Mouse (Mus musculus): ENCODE data around the gene Arrb2.
"Not testable (repeated sequence)": the region's sequence is repeated elsewhere in the genome, so short reads cannot be mapped to it uniquely, and the experiment has no call there.

Arrb2 gene

DNA sequence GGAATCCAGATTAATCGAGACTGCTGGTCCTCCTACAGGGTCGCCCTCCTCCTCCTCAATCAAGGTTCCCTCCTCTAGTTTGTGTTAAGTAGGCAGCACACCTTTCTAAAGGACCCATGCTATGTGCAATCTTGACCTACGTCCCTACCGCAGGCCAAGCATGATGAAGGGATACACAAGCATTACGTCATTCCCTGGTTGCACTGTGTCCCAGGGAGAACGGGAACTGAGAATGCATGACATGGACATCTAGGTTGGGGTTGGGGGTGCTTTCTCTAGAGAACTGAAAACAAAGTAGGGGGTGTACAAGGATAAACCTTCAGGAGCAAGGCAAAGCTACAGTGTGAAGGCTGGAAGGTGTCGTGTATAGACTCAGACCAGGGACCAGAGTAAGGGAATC lies 9.4 kb downstream of the Arrb2 start:
- in situ Hi-C loops (cut with MboI, MseI): loop anchor here (25.0 kb wide), 1 partner anchor 320 kb away; the partner anchor contains the start of gene Zfp3

DNA sequence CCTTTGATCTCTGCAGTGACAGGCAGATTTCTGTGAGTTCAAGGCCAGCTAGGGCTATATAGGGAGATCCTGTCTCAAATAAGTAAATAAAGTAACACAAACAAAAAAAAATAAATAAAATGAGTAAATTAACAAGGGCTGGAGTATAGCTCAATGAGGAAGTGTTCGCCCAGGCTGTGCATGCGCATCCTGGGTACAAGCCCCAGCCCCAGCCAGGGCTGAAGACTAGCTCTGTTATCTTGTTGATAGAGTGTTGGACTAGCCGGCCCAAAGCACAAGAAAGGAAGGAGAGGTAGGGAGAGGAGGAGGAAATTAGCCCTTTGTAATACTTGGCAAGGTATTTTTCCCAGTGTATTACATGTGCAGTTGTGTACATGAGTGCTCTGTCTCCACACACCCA lies 11.5 kb downstream of the Arrb2 start:
- in situ Hi-C loops (cut with MboI, MseI): loop anchor here (25.0 kb wide), 1 partner anchor 318 kb away; the partner anchor contains the start of gene Zfp3

DNA sequence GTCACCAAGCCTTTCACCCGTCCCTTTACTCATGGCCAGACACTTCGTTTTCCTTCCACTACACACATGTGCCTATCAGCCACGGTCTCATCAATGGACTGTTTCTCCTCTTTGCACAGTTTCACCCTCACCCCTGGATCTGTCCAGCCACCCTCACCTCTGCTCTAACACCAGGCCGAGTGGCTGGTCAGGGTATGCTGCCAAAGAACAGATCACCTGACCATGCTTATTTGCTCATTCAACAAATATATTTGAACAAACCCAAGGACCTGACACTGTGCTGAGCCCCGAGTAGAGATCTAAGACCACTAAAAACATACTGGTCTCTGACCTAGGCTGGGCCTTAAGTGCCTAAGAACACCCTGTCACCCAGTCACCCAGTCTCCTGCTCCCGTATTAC lies 12.2 kb downstream of the Arrb2 start:
- in situ Hi-C loops (cut with MboI, MseI): loop anchor here (25.0 kb wide), 1 partner anchor 318 kb away; the partner anchor contains the start of gene Zfp3

DNA sequence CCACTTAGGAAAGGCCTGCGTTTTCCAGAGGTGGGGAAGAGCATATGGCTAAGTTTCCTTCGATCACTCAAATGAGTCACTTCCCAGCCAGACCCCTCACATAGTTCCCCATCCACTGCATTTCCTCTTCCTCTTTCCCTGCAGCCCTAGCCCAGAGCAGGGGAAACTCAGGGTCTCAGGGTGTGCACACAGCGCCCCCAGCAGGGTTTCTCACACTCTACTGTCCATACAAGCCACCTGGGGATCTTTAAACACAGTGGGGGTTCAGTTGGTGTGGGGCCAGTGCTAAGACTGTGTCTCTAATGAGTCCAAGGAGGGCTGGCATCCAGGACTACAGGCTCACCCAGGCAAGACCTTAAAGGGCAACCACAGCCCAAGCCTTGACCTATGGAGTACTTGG lies 14.3 kb downstream of the Arrb2 start:
- in situ Hi-C loops (cut with MboI, MseI): loop anchor here (25.0 kb wide), 1 partner anchor 316 kb away; the partner anchor contains the start of gene Zfp3

DNA sequence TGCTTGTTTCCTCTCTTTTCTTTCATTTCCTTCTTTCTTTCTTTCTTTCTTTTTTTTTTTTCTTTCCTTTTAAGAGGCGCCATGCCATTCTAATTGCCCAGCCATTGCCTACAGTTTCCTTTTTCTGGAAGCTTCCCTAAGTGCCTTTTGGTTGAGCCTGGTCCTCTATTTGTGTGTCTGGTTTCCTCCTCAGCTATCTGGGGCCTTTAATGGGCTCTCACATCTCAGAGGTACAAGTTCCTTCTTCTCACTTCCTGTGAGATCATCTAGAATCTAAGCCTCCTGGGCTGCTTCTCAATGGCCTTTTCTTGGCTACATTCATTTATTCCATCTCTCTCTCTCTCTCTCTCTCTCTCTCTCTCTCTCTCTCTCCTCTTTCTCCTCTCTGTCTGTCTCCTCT lies 14.9 kb downstream of the Arrb2 start:
- in situ Hi-C loops (cut with MboI, MseI): loop anchor here (25.0 kb wide), 1 partner anchor 315 kb away; the partner anchor contains the start of gene Zfp3

DNA sequence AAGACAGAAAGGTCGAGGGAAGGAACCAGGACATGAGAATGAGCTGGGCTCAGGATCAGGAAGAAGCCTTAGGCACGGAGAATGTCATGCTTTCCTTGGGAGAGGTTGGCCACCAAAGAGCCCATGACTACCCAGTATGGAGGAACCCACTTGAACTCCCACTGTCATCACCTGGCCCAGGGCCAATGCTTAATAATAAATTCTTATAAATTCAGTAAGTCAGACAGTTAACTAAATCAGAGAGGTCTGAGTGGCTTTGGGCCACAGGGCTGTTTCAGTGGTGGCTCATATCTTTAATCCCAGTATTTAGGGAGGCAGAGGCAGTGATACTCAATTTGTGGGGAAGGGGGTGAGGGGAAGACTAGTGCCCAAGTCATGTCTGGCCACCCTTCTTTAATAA lies 18.5 kb downstream of the Arrb2 start:
- in situ Hi-C loops (cut with MboI, MseI): no loop called here

DNA sequence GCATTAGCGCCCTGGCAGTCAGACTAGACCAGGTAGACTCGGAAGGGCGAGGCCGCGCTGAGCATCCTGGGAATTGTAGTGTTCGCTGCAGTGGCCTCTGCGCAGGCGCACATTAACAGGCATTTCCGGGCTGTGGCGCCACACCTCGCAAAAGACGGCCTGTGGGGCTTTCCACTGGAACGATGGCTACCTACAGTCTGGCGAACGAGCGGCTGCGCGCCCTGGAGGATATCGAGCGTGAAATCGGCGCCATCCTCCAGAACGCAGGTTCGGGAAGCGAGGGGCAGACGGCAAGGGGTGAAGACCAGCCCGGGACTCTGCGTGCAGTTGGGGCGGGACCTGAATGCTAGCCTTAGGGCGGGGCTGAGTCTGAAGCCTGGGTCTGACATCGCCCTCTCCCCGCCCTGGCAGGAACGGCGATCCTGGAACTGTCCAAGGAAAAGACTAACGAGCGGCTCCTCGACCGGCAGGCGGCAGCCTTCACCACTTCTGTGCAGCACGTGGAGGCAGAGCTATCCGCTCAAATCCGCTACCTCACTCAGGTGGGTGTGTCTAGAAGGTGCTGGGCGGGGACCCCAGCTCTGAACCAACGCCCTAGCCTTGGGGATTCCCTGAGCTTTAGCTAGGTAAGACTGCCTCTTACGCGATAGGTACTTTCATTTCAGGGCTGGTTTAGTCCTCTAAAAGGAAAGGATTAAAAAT lies 19.5 kb downstream of the Arrb2 start, which contains the start of gene Med11:
Med11 (plus strand) TSS at position 123 of the 702 bp plus-strand sequence.
- in situ Hi-C loops (cut with MboI, MseI): no loop called here

DNA sequence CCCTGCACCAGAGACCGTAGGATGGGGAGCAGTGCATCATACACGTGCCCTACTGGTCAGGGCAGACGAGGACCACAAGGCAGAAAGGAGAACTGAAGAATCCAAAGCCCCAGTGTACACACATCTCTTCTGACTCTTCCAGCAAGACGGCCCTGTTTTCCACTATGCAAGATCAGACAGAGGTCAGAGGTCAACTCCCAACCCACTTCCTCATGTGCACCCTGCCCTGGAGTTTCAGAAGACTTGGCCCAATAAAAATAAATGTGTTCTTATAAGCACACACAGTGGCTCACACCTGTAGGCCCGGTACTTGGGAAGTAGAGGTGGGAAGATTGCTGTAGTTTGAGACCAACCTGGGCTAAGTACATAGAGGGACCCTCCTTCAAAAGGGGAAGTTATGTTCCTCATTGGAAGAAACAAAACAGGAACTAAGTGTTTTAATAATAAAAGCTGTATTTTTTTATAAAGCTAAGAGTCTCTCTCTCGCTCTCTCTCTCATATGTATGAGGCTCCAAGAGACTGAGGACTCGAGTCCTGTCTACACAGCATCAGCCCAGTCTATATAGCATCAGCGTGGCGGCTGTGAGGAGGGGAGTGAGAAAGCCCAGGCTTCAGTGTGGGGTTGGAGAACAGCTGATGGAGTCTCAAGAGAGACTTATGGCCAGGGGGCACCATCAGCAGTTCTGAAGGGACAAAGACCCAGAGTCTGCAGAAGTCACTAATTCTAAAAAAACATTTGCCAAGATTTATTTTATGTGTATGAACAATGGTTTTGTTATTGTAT lies 21.0 kb downstream of the Arrb2 start:
- in situ Hi-C loops (cut with MboI, MseI): no loop called here

DNA sequence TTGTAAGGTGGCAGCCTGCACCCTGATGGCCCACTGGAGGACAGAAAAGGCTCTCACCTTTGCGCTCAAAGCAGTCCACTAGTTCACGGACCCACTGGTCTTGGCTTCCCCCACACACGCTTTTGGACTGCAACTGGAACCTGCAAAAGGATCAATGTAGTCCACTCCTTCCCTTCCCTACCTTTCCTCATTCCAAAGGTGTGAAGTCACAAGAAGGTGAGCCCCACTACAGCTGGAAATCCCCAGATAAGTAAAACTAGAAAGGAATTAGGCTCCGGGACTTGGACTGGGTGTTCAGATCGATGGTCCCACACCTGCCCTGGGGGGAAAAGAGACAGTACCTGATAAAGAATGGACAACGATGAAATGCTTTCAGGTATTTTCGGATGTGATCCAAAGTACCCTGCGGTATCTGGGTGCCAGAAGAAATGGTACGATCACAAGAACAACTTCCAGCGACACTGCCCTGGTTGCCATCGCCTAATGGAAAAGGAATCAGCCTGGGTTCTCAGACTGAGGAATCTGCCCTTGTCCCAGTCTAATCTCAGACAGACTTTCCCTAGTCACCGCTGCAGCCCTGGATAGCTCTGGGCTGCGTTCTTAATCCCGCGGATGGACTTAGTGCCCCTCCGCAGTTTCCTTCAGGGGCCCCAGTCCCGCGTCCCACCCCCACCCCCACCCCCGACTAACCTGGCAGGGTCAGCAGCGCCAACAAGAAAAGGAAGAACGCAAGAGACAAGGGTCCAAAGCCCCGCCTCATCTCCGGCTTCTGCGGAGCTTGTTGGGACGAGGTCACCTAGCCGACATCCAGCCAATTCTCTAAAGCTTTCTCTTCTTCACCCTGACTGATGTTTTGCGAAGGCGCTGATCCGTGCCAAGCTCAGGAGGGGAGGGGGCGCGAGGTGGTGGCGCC lies 26.5 kb downstream of the Arrb2 start, which contains the start of gene Zmynd15:
Zmynd15 (plus strand) TSS at position 746 of the 913 bp plus-strand sequence.
- in situ Hi-C loops (cut with MboI, MseI): no loop called here

DNA sequence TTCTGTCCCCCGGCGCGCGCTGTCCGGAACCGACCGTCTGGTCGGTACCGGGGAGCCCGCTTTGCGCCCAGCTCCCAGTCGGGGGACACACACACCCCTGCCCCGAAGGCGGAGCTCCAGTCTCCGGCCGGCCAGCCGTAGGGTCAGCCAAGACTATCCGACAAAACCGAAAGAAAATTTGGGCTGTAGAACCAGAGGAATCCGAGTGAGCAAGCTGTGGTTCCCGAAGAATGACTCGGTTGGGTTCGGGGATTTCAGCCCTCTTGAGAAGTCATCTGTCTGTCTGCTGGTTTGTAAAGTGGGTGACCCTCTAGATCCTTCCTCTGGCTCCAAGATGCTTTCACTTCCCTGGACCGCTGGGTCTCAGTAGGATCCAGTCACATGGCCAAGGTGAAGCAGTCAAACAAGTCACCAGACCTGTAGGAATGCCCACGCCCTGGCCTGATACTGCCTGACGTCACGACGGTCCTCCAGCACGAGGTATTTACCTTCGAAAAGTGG lies 27.2 kb downstream of the Arrb2 start, which contains the start of gene Cxcl16:
Cxcl16 (minus strand) TSS at position 384 of the 501 bp plus-strand sequence.
- in situ Hi-C loops (cut with MboI, MseI): no loop called here

DNA sequence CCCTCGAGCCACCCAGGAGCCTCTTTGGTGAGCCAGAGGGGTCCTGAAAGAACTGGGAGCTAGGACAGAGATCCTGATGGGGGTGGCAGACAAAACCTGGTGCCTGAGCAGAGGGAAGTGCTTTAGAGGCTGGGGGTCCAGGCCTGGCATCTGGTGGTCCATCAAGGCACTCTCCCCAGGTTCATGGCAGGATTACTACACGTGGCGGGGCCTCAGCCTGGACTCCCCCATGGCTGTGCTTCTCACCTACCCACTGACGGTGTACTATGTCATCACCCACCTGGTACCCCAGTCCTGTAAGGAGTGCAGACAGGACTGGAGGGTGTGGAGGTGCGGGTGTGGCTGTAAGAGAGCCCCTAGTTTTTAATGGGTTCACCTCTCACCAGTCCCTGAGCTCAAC lies 31.5 kb downstream of the Arrb2 start:
- in situ Hi-C loops (cut with MboI, MseI): no loop called here

DNA sequence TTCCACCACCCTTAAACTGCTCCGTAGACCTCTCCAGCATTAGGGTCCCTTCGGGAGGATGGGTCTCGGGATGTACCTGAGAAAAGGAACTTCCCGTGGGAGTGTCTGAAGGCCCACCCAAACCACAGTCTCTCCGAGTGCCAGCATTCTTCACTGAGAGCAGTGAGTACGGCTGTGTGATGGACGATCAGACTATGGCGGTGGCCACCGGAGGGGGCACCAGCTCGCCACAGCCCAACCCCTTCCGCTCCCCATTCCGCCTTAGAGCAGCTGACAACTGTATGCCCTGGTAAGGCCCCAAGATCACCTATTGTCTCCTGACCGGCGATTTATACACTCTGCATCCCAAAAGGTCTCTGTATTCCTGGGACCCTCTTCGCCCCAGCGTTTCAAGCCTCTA lies 32.8 kb downstream of the Arrb2 start:
- in situ Hi-C loops (cut with MboI, MseI): no loop called here

DNA sequence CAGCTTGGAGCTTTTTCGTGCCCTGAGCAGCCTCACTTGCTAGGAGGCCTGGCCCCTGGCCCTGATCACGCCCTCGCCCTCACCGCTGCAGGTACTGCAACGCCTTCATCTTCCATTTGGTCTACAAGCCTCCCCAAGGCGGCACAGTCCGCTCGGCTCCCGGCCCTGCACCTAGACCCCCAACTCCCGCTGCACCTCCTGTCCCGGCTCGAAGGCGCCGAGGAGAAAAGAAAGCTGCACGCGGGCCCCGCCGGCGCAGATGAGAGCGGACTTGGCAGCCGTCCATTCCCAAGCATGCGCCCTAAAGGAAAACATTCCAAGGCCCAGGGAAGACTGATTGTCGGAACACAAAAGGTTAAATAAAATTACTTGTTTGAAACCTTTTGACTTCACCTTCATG lies 33.4 kb downstream of the Arrb2 start:
- in situ Hi-C loops (cut with MboI, MseI): no loop called here

DNA sequence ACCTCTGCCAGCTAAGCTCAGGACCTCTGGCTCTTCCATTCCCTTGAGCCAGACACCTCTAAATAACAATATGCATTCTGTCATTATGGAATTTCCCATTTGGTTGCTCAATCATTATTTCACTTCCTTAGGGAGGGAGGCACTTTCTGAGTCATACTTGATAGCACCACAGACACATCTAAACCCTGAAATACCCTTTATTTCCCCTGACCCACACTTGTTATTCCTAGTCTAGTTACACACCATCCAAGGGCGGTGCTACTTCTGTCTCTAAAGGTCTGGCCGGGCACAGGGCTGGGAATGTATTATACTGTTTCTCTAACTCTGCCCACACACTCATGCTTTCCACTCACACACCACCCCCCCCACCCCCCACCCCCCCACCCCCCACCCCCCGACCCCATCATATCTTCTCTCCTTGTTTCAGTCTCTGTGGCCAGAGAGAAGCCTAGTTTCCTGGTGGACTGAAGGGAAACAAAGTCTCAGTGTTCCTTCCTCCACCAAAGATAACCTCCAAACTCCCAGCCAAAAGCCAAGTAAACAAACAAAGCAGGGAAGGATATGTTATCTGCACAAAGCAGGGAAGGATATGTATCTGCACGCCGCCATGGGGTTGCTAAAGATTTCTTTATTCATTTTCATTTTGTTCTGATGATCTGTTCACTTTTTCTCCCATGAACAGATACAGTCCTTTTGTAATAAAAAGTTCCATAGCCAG lies 35.6 kb downstream of the Arrb2 start:
- in situ Hi-C loops (cut with MboI, MseI): no loop called here

DNA sequence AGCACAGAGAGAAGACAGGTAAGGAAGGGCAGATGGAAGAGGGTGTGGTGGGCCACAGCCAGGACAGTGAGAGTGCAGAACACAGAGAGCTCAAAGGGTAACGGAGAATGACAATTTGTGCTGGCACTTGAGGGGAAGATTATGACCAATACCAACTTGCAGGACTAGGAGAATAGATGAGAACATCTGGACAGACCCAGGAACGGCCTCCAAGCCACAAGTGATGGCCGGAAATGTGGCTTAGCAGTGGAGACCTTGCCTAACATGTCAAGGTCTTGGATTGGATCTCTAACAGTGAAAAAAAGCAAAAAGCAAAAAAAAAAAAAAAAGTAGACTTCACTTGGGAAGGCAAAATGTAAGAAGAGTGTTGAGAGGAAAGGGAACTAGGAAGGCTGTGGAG lies 37.3 kb downstream of the Arrb2 start:
- in situ Hi-C loops (cut with MboI, MseI): no loop called here

DNA sequence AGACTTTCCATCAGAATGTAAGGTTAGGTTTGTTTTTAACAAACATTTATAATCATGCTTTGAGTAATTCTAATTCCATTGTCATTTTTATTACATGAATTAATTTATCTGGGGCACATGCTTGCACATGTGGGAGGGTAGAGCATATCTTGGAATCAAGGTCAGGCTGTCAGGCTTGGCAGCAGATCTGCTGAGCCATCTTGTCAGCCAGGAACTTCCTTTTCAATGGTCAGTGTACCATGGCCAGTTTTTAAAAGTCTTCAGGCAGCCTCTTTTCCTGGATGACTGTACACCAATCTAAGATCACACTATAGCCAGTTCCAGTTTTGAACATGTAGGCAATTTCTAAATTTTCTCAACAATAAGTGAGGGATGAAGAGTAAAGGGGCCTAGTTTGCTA lies 40.3 kb downstream of the Arrb2 start:
- in situ Hi-C loops (cut with MboI, MseI): no loop called here

DNA sequence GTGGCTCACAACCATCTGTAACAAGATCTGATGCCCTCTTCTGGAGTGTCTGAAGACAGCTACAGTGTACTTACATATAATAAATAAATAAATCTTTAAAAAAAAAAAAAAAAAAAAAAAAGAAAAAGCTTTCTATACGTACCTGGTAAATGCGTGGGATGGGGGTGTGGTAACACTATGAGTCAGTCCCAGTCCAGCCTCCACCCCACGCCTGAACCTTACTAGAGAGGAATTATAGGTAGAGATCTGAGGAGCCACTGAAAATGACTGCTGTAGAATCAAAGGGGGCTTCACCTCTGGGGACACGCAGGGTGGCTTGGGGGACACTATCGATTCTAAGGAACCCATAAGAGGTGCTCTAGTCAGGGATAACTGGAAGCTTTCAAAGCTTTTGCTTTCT lies 40.9 kb downstream of the Arrb2 start:
- in situ Hi-C loops (cut with MboI, MseI): not testable (repeated sequence)

DNA sequence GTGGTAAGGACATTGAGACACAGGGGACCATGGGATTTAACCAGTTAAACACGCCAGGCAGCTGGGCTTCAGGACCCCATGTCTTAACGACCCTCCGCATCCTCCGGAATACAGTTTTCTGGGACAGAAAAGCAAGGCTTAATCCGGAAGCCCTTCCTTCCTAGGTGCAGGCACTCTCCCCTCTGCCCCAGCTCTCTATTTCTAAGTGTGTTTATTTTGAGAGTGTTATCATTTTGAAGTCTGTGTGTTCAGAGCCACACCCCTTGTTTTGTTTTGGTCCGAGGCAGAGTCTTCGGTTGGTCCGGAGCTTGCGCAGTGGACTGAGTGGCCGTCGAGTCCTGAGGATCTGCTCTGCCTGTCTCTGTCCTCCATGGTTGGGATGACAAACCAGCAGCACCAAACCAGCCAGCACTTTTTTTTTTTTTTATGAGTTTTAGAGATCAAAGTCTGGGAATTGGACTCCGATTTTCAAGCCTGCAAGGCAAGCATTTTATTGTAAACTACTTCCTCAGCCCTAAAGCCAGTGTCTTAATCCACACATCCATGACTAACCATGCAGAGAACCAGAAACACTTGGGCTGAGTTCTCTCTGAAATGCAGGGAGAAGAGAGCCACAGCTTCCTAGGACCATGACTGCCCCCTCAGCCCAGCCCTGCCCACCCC lies 42.6 kb downstream of the Arrb2 start:
- in situ Hi-C loops (cut with MboI, MseI): no loop called here

DNA sequence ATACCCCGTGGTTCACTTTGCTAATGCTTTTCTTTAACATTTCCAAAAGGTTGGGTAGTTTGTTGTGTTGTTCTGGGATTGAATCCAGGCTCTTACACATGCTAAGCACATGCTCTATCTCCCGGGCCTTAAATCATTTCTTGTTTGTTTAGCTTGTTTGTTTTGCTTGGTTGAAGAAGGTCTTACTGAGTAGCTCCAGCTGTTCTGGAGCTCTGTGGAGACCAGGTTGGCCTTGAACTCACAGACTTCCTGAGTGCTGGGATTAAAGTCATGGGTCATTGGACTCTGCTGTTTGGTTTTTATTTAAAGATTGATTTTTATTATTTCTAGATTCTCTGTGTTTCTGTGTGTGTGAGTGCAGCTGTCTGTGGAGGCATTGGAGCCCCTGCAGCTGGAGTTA lies 53.1 kb downstream of the Arrb2 start:
- in situ Hi-C loops (cut with MboI, MseI): no loop called here

DNA sequence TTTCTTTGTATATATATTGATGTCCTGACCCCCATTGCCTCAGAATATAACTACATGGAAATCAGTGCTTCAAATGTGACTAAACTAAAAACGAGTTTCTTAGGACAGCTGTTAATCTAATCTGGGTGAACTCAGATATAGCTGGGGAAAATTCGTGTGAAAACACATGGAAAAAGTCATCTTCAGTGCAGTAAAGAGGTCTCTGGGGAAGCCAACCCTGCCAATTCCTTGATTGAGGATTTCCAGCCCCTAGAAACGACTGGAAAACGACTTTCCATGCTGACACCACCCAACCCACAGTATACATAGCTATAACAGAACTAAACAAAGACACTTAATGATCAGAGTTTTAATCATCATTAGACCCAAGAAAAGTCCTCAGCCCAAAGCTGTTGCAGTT lies 55.4 kb downstream of the Arrb2 start:
- in situ Hi-C loops (cut with MboI, MseI): no loop called here

Data from T-helper 1 cell (primary cell).